Mouse (Mus musculus) midbrain, postnatal 0 days (tissue): ENCODE data around the gene Ints1. TPM values are rescaled to one million over a fixed set of nuclear protein-coding genes. Genes with fewer than 3 reads are reported as not detected.

Experiments used
- ATAC-seq: fragments of 200-750 bp; cut with Nextera tagmentation; 2 replicates; pipeline ENCODE4 v1.8.0; 2017; ENCODE audit warnings: moderate number of reproducible peaks, mild to moderate bottlenecking, moderate TSS enrichment, moderate library complexity; ENCODE audit not compliant: low FRiP score
- DNase-seq: peaks from one replicate; pipeline ENCODE4 v3.0.0-alpha.2; 2015; ENCODE audit warnings: low spot score
- H3K27ac ChIP-seq: fragments of 300-500 bp; sonication (generic); 2 replicates; pipeline ENCODE4 v1.5.1; 2014; ENCODE audit warnings: low read depth, mild to moderate bottlenecking, low read length, mixed read lengths
- H3K27me3 ChIP-seq: fragments of 300-500 bp; sonication (generic); 2 replicates; pipeline ENCODE4 v1.6.1; 2014; ENCODE audit warnings: low read length, control low read depth, mixed read lengths; ENCODE audit not compliant: insufficient read depth
- H3K36me3 ChIP-seq: fragments of 300-500 bp; sonication (generic); 2 replicates; pipeline ENCODE4 v1.6.1; 2014; ENCODE audit warnings: low read length, control low read depth, mixed read lengths; ENCODE audit not compliant: insufficient read depth
- H3K4me1 ChIP-seq: fragments of 300-500 bp; sonication (generic); 2 replicates; pipeline ENCODE4 v1.6.1; 2014; ENCODE audit warnings: mild to moderate bottlenecking, control low read depth, antibody characterized with exemption, low read length, mixed read lengths; ENCODE audit not compliant: insufficient read depth
- H3K4me2 ChIP-seq: fragments of 300-500 bp; sonication (generic); 2 replicates; pipeline ENCODE4 v1.6.1; 2014; ENCODE audit warnings: low read depth, mild to moderate bottlenecking, low read length, mixed read lengths; ENCODE audit not compliant: poor library complexity, severe bottlenecking
- H3K4me3 ChIP-seq: fragments of 300-500 bp; sonication (generic); 2 replicates; pipeline ENCODE4 v1.5.1; 2014; ENCODE audit warnings: low read depth, mild to moderate bottlenecking, low read length, moderate library complexity
- H3K9ac ChIP-seq: fragments of 300-500 bp; sonication (generic); replicated peaks from 2 replicates; pipeline ENCODE4 v1.6.1; 2014; ENCODE audit warnings: mild to moderate bottlenecking, low read length, moderate library complexity, mixed read lengths; ENCODE audit not compliant: poor library complexity, severe bottlenecking
- H3K9me3 ChIP-seq: fragments of 300-500 bp; sonication (generic); 2 replicates; pipeline ENCODE4 v1.6.1; 2016; ENCODE audit warnings: low read length, control low read depth
- CTCF ChIP-seq: IDR thresholded peaks from 2 replicates; pipeline ENCODE4 v1.5.1; 2016; ENCODE audit warnings: antibody characterized with exemption, mild to moderate bottlenecking
- WGBS: fragments of 180-500 bp; shearing (Covaris S2); extraction: QIAGEN DNeasy Blood & Tissue Kit; methylation state at CpG from one replicate; pipeline ENCODE4 v1.1.7; 2014; 5-methylcytosine and 5-hydroxymethylcytosine counted together
- polyA plus RNA-seq: library from polyadenylated mRNA; unstranded; fragments of >200 nt; fragmentation: Nextera tagmentation; extraction: Ambion mirVana; gene quantifications from 2 replicates; pipeline ENCODE4 v1.2.1, GENCODE M21; 2015
- total RNA-seq: library from RNA; depleted of rRNA; stranded (reverse); fragments of >200 nt; gene quantifications from 2 replicates; pipeline ENCODE4 v1.2.3, GENCODE M21; 2014

The Ints1 gene
- total and polyA plus RNA-seq, 2 experiments from 2014 or later = 27.1 to 129 TPM

DNA sequence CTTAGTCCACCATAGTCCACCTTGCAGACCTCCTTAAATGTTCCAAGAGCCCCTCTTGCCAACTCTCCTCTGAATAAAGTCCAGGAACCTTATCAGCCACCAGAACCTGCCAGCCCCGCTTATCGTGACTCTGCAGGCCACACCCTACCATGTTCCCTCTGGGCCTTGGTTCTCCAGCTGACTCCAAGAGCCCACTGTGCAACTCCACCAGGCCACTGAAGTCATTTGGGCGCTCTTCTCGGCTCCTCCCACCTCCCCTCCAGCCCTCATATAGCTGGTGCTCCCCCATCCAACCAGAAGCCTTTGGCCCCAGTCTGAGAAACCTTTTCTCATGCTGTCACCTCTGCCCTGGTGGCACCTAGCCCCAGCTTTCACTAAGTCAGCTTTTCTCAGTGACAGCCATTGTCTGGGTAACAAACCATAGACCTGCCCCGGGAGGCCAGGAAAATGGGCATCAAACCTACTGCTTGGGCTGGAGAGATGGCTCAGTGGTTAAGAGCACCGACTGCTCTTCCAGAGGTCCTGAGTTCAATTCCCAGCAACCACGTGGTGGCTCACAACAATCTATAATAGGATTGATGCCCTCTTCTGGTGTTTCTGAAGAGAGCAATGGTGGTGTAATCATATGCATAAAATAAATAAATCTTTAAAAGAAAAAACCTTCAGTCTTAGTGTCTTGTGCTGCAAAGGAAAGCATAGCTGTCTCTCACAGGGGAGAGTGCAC is 36.7 kb downstream of the Ints1 start:
- no peak overlapping the region for H3K9ac ChIP-seq
- no peak for DNase-seq
- no peak overlapping the region for H3K27ac ChIP-seq
- H3K4me3 ChIP-seq = no peak overlapping the region
- WGBS = 74% methylated on average over 7 of the region's 7 CpGs
- no peak for ATAC-seq
- H3K4me2 ChIP-seq = no peak overlapping the region
- H3K4me1 ChIP-seq = 0 out of 2 replicates have a peak, but pooled peaks cover 20% of the 10 kb centered on the region
- H3K9me3 ChIP-seq = no peaks in the 10 kb centered on the region
- TF ChIP-seq CTCF = no peak
- H3K36me3 ChIP-seq = no peaks in the 10 kb centered on the region
- H3K27me3 ChIP-seq = no peaks in the 10 kb centered on the region

GRCm38 (mm10) chr5:139737841-139738591 is 37.5 kb downstream of the Ints1 start:
- Histone ChIP-seq H3K9me3 (no peaks in the 10 kb centered on the region), H3K27ac (no peak overlapping the region), H3K27me3 (no peaks in the 10 kb centered on the region), H3K4me1 (0 out of 2 replicates have a peak, but pooled peaks cover 20% of the 10 kb centered on the region), H3K36me3 (no peaks in the 10 kb centered on the region), H3K4me3 (no peak overlapping the region), H3K9ac (no peak overlapping the region), H3K4me2 (no peak overlapping the region)
- no peak for TF ChIP-seq CTCF
- no peak for DNase-seq
- no peak for ATAC-seq
- WGBS = 81% methylated on average over 14 of the region's 14 CpGs

GRCm38 (mm10) chr5:139736504-139736940 is 39.0 kb downstream of the Ints1 start:
- H3K4me3 ChIP-seq = peak overlapping the region; percentile 63
- no peaks in the 10 kb centered on the region for H3K9me3 ChIP-seq
- H3K27me3 ChIP-seq = no peaks in the 10 kb centered on the region
- TF ChIP-seq CTCF = no peak
- H3K4me1 ChIP-seq = 0 out of 2 replicates have a peak, but pooled peaks cover 24% of the 10 kb centered on the region
- DNase-seq (no peak), ATAC-seq (peak; percentile 38)
- 0 out of 2 replicates have a peak overlapping the region, but pooled peaks have one; percentile 32 for H3K27ac ChIP-seq
- H3K36me3 ChIP-seq = no peaks in the 10 kb centered on the region
- peak overlapping the region; percentile 94 for H3K4me2 ChIP-seq
- H3K9ac ChIP-seq = no peak overlapping the region
- WGBS = 8% methylated on average over 10 of the region's 10 CpGs

GRCm38 (mm10) chr5:139735677-139736503 is 39.6 kb downstream of the Ints1 start, which contains the start of gene Micall2:
TSS of gene Micall2 (minus strand) at chr5:139736336.
- H3K27me3 ChIP-seq = no peaks in the 10 kb centered on the region
- 5% methylated on average over 38 of the region's 50 CpGs for WGBS
- H3K4me3 ChIP-seq = peak within 1 kb of the TSS; percentile 63
- peak within 1 kb of the TSS; percentile 94 for H3K4me2 ChIP-seq
- DNase-seq = peak; percentile 96
- H3K27ac ChIP-seq = 0 out of 2 replicates have a peak within 1 kb of the TSS, but pooled peaks have one; percentile 32
- ATAC-seq = peak; percentile 92
- H3K9ac ChIP-seq = peak within 1 kb of the TSS; percentile 70
- peaks cover 28% of the 10 kb centered on the region; the same call in 1 of the 2 replicates for H3K4me1 ChIP-seq
- no peaks in the 10 kb centered on the region for H3K9me3 ChIP-seq
- H3K36me3 ChIP-seq = no peaks in the 10 kb centered on the region
- 0 out of 2 replicates have a peak, but pooled peaks have one; percentile 11 for TF ChIP-seq CTCF

GRCm38 (mm10) chr5:139734746-139735145 is 40.7 kb downstream of the Ints1 start:
- Histone ChIP-seq H3K4me2 (peak overlapping the region; percentile 94), H3K9ac (no peak overlapping the region), H3K36me3 (no peaks in the 10 kb centered on the region), H3K9me3 (no peaks in the 10 kb centered on the region), H3K27ac (no peak overlapping the region), H3K27me3 (no peaks in the 10 kb centered on the region), H3K4me1 (peaks cover 28% of the 10 kb centered on the region; the same call in 1 of the 2 replicates), H3K4me3 (peak overlapping the region; percentile 63; the same call in 1 of the 2 replicates)
- no peak for TF ChIP-seq CTCF
- 85% methylated on average over 7 of the region's 7 CpGs for WGBS
- DNase-seq = no peak
- no peak for ATAC-seq
